Mouse (Mus musculus): ENCODE data around the gene Slc16a9. TPM values are rescaled to one million over a fixed set of nuclear protein-coding genes. Genes with fewer than 3 reads are reported as not detected.

The Slc16a9 gene
- polyA plus RNA-seq, 1 experiment from 2014 or later, result 0.47 TPM

- no peak for ATAC-seq (replicated peaks; ENCODE audit: extremely low read depth, insufficient read depth, low FRiP score)
- H3K27me3 ChIP-seq (ENCODE audit: control insufficient read depth, insufficient read depth, low read length), result no peaks in the 10 kb centered on the region; the same call in 1 of the 2 replicates
- H3K27ac ChIP-seq (ENCODE audit: low read length), result no peak overlapping the region
- no peak overlapping the region for H3K9ac ChIP-seq (ENCODE audit: low read length)
- WGBS, result 61% methylated on average over 2 of the region's 2 CpGs
- no peaks in the 10 kb centered on the region for H3K9me3 ChIP-seq (replicated peaks; ENCODE audit: control insufficient read depth, low read length)
- H3K4me1 ChIP-seq (ENCODE audit: control insufficient read depth, insufficient read depth, low read length), result no peaks in the 10 kb centered on the region
- no peaks in the 10 kb centered on the region for H3K36me3 ChIP-seq (ENCODE audit: control insufficient read depth, insufficient read depth)
- no peak overlapping the region for H3K4me2 ChIP-seq (ENCODE audit: low read depth, low read length)
- no peak overlapping the region for H3K4me3 ChIP-seq (ENCODE audit: low read length)
These were observed 7.0 kb upstream of the Slc16a9 start for GRCm38 (mm10) chr10:70237936-70238335.

GRCm38 (mm10) chr10:70242751-70243444 lies 2.0 kb upstream of the Slc16a9 start:
- ATAC-seq (replicated peaks; ENCODE audit: extremely low read depth, insufficient read depth, low FRiP score), result no peak
- H3K4me3 ChIP-seq (ENCODE audit: low read length), result no peak overlapping the region
- 43% methylated on average over 8 of the region's 8 CpGs for WGBS

GRCm38 (mm10) chr10:70245559-70245945 lies 652 bp downstream of the Slc16a9 start:
- no peak overlapping the region for H3K27ac ChIP-seq (ENCODE audit: low read length)
- 0 out of 2 replicates have a peak, but pooled peaks have one; percentile 6 for ATAC-seq (replicated peaks; ENCODE audit: extremely low read depth, insufficient read depth, low FRiP score)
- H3K9me3 ChIP-seq (replicated peaks; ENCODE audit: control insufficient read depth, low read length), result no peaks in the 10 kb centered on the region

More at GRCm38 (mm10) chr10:70242751-70243444, 2.0 kb upstream of the Slc16a9 start:
- no peak overlapping the region for H3K9ac ChIP-seq (ENCODE audit: low read length)
- H3K27ac ChIP-seq (ENCODE audit: low read length), result no peak overlapping the region
- H3K27me3 ChIP-seq (ENCODE audit: control insufficient read depth, insufficient read depth, low read length), result peaks cover 4% of the 10 kb centered on the region; the same call in 1 of the 2 replicates
- H3K4me2 ChIP-seq (ENCODE audit: low read depth, low read length), result no peak overlapping the region
- no peaks in the 10 kb centered on the region for H3K9me3 ChIP-seq (replicated peaks; ENCODE audit: control insufficient read depth, low read length)
- no peaks in the 10 kb centered on the region for H3K36me3 ChIP-seq (ENCODE audit: control insufficient read depth, insufficient read depth)
- peaks cover 9% of the 10 kb centered on the region; the same call in 1 of the 2 replicates for H3K4me1 ChIP-seq (ENCODE audit: control insufficient read depth, insufficient read depth, low read length)

GRCm38 (mm10) chr10:70246076-70246475 lies 1.2 kb downstream of the Slc16a9 start:
- H3K36me3 ChIP-seq (ENCODE audit: control insufficient read depth, insufficient read depth), result no peaks in the 10 kb centered on the region
- WGBS, result 38% methylated on average over 9 of the region's 9 CpGs
- no peaks in the 10 kb centered on the region for H3K9me3 ChIP-seq (replicated peaks; ENCODE audit: control insufficient read depth, low read length)
- no peak overlapping the region for H3K9ac ChIP-seq (ENCODE audit: low read length)
- peak overlapping the region; percentile 66 for H3K4me3 ChIP-seq (ENCODE audit: low read length)
- peaks cover 4% of the 10 kb centered on the region; the same call in 1 of the 2 replicates for H3K27me3 ChIP-seq (ENCODE audit: control insufficient read depth, insufficient read depth, low read length)
- no peak overlapping the region for H3K27ac ChIP-seq (ENCODE audit: low read length)
- ATAC-seq (replicated peaks; ENCODE audit: extremely low read depth, insufficient read depth, low FRiP score), result no peak
- H3K4me1 ChIP-seq (ENCODE audit: control insufficient read depth, insufficient read depth, low read length), result peaks cover 9% of the 10 kb centered on the region; the same call in 1 of the 2 replicates
- peak overlapping the region; percentile 95 for H3K4me2 ChIP-seq (ENCODE audit: low read depth, low read length)

More at GRCm38 (mm10) chr10:70245559-70245945, 652 bp downstream of the Slc16a9 start:
- H3K27me3 ChIP-seq (ENCODE audit: control insufficient read depth, insufficient read depth, low read length), result peaks cover 4% of the 10 kb centered on the region; the same call in 1 of the 2 replicates
- peaks cover 9% of the 10 kb centered on the region; the same call in 1 of the 2 replicates for H3K4me1 ChIP-seq (ENCODE audit: control insufficient read depth, insufficient read depth, low read length)
- H3K4me2 ChIP-seq (ENCODE audit: low read depth, low read length), result peak overlapping the region; percentile 95
- H3K4me3 ChIP-seq (ENCODE audit: low read length), result peak overlapping the region; percentile 66
- peak overlapping the region; percentile 66 for H3K9ac ChIP-seq (ENCODE audit: low read length)
- no peaks in the 10 kb centered on the region for H3K36me3 ChIP-seq (ENCODE audit: control insufficient read depth, insufficient read depth)
- 1% methylated on average over 16 of the region's 16 CpGs for WGBS

GRCm38 (mm10) chr10:70250354-70250753 lies 5.5 kb downstream of the Slc16a9 start:
- H3K4me2 ChIP-seq (ENCODE audit: low read depth, low read length), result no peak overlapping the region
- H3K4me3 ChIP-seq (ENCODE audit: low read length), result no peak overlapping the region
- 0 out of 2 replicates have a peak, but pooled peaks cover 2% of the 10 kb centered on the region for H3K27me3 ChIP-seq (ENCODE audit: control insufficient read depth, insufficient read depth, low read length)
- 74% methylated on average over 4 of the region's 4 CpGs for WGBS
- ATAC-seq (replicated peaks; ENCODE audit: extremely low read depth, insufficient read depth, low FRiP score), result no peak
- H3K9me3 ChIP-seq (replicated peaks; ENCODE audit: control insufficient read depth, low read length), result no peaks in the 10 kb centered on the region
- H3K36me3 ChIP-seq (ENCODE audit: control insufficient read depth, insufficient read depth), result no peaks in the 10 kb centered on the region
- H3K4me1 ChIP-seq (ENCODE audit: control insufficient read depth, insufficient read depth, low read length), result peaks cover 7% of the 10 kb centered on the region; the same call in 1 of the 2 replicates
- no peak overlapping the region for H3K9ac ChIP-seq (ENCODE audit: low read length)
- H3K27ac ChIP-seq (ENCODE audit: low read length), result no peak overlapping the region

- Histone ChIP-seq H3K4me1 (ENCODE audit: control insufficient read depth, insufficient read depth, low read length) (peaks cover 4% of the 10 kb centered on the region; the same call in 1 of the 2 replicates), H3K4me3 (ENCODE audit: low read length) (no peak overlapping the region), H3K4me2 (ENCODE audit: low read depth, low read length) (no peak overlapping the region), H3K9me3 (replicated peaks; ENCODE audit: control insufficient read depth, low read length) (no peaks in the 10 kb centered on the region), H3K27me3 (ENCODE audit: control insufficient read depth, insufficient read depth, low read length) (0 out of 2 replicates have a peak, but pooled peaks cover 2% of the 10 kb centered on the region), H3K9ac (ENCODE audit: low read length) (no peak overlapping the region), H3K27ac (ENCODE audit: low read length) (no peak overlapping the region), H3K36me3 (ENCODE audit: control insufficient read depth, insufficient read depth) (no peaks in the 10 kb centered on the region)
- no peak for ATAC-seq (replicated peaks; ENCODE audit: extremely low read depth, insufficient read depth, low FRiP score)
- 74% methylated on average over 6 of the region's 6 CpGs for WGBS
These were observed 5.9 kb downstream of the Slc16a9 start for GRCm38 (mm10) chr10:70250766-70251165.

GRCm38 (mm10) chr10:70254666-70255065 lies 9.8 kb downstream of the Slc16a9 start:
- H3K9ac ChIP-seq (ENCODE audit: low read length), result no peak overlapping the region
- 66% methylated on average over 4 of the region's 4 CpGs for WGBS
- no peak for ATAC-seq (replicated peaks; ENCODE audit: extremely low read depth, insufficient read depth, low FRiP score)
- H3K4me3 ChIP-seq (ENCODE audit: low read length), result no peak overlapping the region
- no peaks in the 10 kb centered on the region for H3K4me1 ChIP-seq (ENCODE audit: control insufficient read depth, insufficient read depth, low read length)
- no peak overlapping the region for H3K4me2 ChIP-seq (ENCODE audit: low read depth, low read length)
- H3K27ac ChIP-seq (ENCODE audit: low read length), result no peak overlapping the region
- H3K36me3 ChIP-seq (ENCODE audit: control insufficient read depth, insufficient read depth), result no peaks in the 10 kb centered on the region
- H3K27me3 ChIP-seq (ENCODE audit: control insufficient read depth, insufficient read depth, low read length), result no peaks in the 10 kb centered on the region
- no peaks in the 10 kb centered on the region for H3K9me3 ChIP-seq (replicated peaks; ENCODE audit: control insufficient read depth, low read length)

- Histone ChIP-seq H3K4me2 (ENCODE audit: low read depth, low read length) (no peak overlapping the region), H3K4me3 (ENCODE audit: low read length) (no peak overlapping the region), H3K4me1 (ENCODE audit: control insufficient read depth, insufficient read depth, low read length) (no peaks in the 10 kb centered on the region), H3K9me3 (replicated peaks; ENCODE audit: control insufficient read depth, low read length) (no peaks in the 10 kb centered on the region), H3K27me3 (ENCODE audit: control insufficient read depth, insufficient read depth, low read length) (no peaks in the 10 kb centered on the region), H3K36me3 (ENCODE audit: control insufficient read depth, insufficient read depth) (no peaks in the 10 kb centered on the region), H3K27ac (ENCODE audit: low read length) (no peak overlapping the region), H3K9ac (ENCODE audit: low read length) (no peak overlapping the region)
- no peak for ATAC-seq (replicated peaks; ENCODE audit: extremely low read depth, insufficient read depth, low FRiP score)
- 82% methylated on average over 15 of the region's 15 CpGs for WGBS
These were observed 10.8 kb downstream of the Slc16a9 start for GRCm38 (mm10) chr10:70255601-70256210.

- no peaks in the 10 kb centered on the region for H3K4me1 ChIP-seq (ENCODE audit: control insufficient read depth, insufficient read depth, low read length)
- H3K9me3 ChIP-seq (replicated peaks; ENCODE audit: control insufficient read depth, low read length), result no peaks in the 10 kb centered on the region
- no peak overlapping the region for H3K27ac ChIP-seq (ENCODE audit: low read length)
- no peak overlapping the region for H3K4me2 ChIP-seq (ENCODE audit: low read depth, low read length)
- H3K4me3 ChIP-seq (ENCODE audit: low read length), result no peak overlapping the region
- no peaks in the 10 kb centered on the region for H3K27me3 ChIP-seq (ENCODE audit: control insufficient read depth, insufficient read depth, low read length)
- WGBS, result 59% methylated on average over 4 of the region's 4 CpGs
- no peaks in the 10 kb centered on the region for H3K36me3 ChIP-seq (ENCODE audit: control insufficient read depth, insufficient read depth)
- no peak overlapping the region for H3K9ac ChIP-seq (ENCODE audit: low read length)
- ATAC-seq (replicated peaks; ENCODE audit: extremely low read depth, insufficient read depth, low FRiP score), result no peak
These were observed 12.1 kb downstream of the Slc16a9 start for GRCm38 (mm10) chr10:70257029-70257428.

All from heart, embryonic 16.5 days (tissue).